Mouse (Mus musculus): ENCODE results near the gene Churc1. TPM values are rescaled to one million over a fixed set of nuclear protein-coding genes. Genes with fewer than 3 reads are reported as not detected.

The Churc1 gene
- polyA plus RNA-seq, 1 experiment from 2014 or later: 91.2 TPM

Other genes with a start within 250 kb of the Churc1 start
- 4.3 and 4.4 TPM in 2 replicates for gene Plekhg3, start 234.6 kb upstream of the Churc1 start, polyA plus RNA-seq (2014; fragmentation: Nextera tagmentation; extraction: Ambion mirVana)
- gene Sptb, start 55.0 kb upstream of the Churc1 start, polyA plus RNA-seq (2014; fragmentation: Nextera tagmentation; extraction: Ambion mirVana): 2.7 and 3.2 TPM in 2 replicates
- gene Fntb, start 51 bp downstream of the Churc1 start, polyA plus RNA-seq (2014; fragmentation: Nextera tagmentation; extraction: Ambion mirVana): 47.6 and 48.8 TPM in 2 replicates
- gene Gpx2, start 30.0 kb downstream of the Churc1 start, polyA plus RNA-seq (2014; fragmentation: Nextera tagmentation; extraction: Ambion mirVana): 5.2 and 6.3 TPM in 2 replicates
- gene Rab15, start 57.4 kb downstream of the Churc1 start, polyA plus RNA-seq (2014; fragmentation: Nextera tagmentation; extraction: Ambion mirVana): 8.7 and 9.5 TPM in 2 replicates
- 20.2 and 33.7 TPM in 2 replicates for gene Max, start 196.7 kb downstream of the Churc1 start, polyA plus RNA-seq (2014; fragmentation: Nextera tagmentation; extraction: Ambion mirVana)

Data from limb, embryonic 11.5 days (tissue).